Mouse (Mus musculus) kidney, embryonic 16.5 days (tissue): Measurements from ENCODE around the gene Cops4. TPM values are rescaled to one million over a fixed set of nuclear protein-coding genes. Genes with fewer than 3 reads are reported as not detected.
A peak's percentile ranks its signal among the peaks of the same experiment; 100 is the strongest.

Source experiments
- ATAC-seq: fragments of 200-750 bp; cut with Nextera tagmentation; 2 replicates; pipeline ENCODE4 v1.8.0; 2017; ENCODE audit warnings: moderate TSS enrichment; ENCODE audit not compliant: low FRiP score, low TSS enrichment
- H3K27ac ChIP-seq: fragments of 300-500 bp; sonication (generic); 2 replicates; pipeline ENCODE4 v1.5.1; 2014; ENCODE audit warnings: low read length
- H3K27me3 ChIP-seq: fragments of 300-500 bp; sonication (generic); 2 replicates; pipeline ENCODE4 v1.6.1; 2014; ENCODE audit warnings: low read length, control low read depth, mixed read lengths; ENCODE audit not compliant: insufficient read depth
- H3K36me3 ChIP-seq: fragments of 300-500 bp; sonication (generic); 2 replicates; pipeline ENCODE4 v1.6.1; 2014; ENCODE audit warnings: low read length, control low read depth, mixed read lengths; ENCODE audit not compliant: insufficient read depth
- H3K4me1 ChIP-seq: fragments of 300-500 bp; sonication (generic); 2 replicates; pipeline ENCODE4 v1.6.1; 2014; ENCODE audit warnings: low read length, control low read depth, mixed read lengths; ENCODE audit not compliant: insufficient read depth
- H3K4me2 ChIP-seq: fragments of 300-500 bp; sonication (generic); replicated peaks from 2 replicates; pipeline ENCODE4 v1.6.1; 2014; ENCODE audit warnings: low read depth, low read length
- H3K4me3 ChIP-seq: fragments of 300-500 bp; sonication (generic); 2 replicates; pipeline ENCODE4 v1.5.1; 2014; ENCODE audit warnings: mild to moderate bottlenecking, low read length
- H3K9ac ChIP-seq: fragments of 300-500 bp; sonication (generic); replicated peaks from 2 replicates; pipeline ENCODE4 v1.6.1; 2014; ENCODE audit warnings: low read length
- H3K9me3 ChIP-seq: fragments of 300-500 bp; sonication (generic); 2 replicates; pipeline ENCODE4 v1.6.1; 2016; ENCODE audit warnings: low read length, control low read depth
- WGBS: fragments of 180-500 bp; shearing (Covaris S2); extraction: QIAGEN DNeasy Blood & Tissue Kit; methylation state at CpG from one replicate; pipeline ENCODE4 v1.1.7; 2014; 5-methylcytosine and 5-hydroxymethylcytosine counted together
- polyA plus RNA-seq: library from polyadenylated mRNA; unstranded; fragments of >200 nt; fragmentation: Nextera tagmentation; extraction: Ambion mirVana; gene quantifications from 2 replicates; pipeline ENCODE4 v1.2.1, GENCODE M21; 2015

The Cops4 gene
- polyA plus RNA-seq, 1 experiment from 2014 or later: 193 TPM

GRCm38 (mm10) chr5:100557019-100557418 is 38.9 kb downstream of the Cops4 start:
- 64% methylated on average over 14 of the region's 14 CpGs for WGBS

GRCm38 (mm10) chr5:100557537-100557936 is 39.4 kb downstream of the Cops4 start:
- H3K4me2 ChIP-seq: no peak overlapping the region
- H3K27me3 ChIP-seq: no peaks in the 10 kb centered on the region
- H3K9ac ChIP-seq: no peak overlapping the region
- 32% methylated on average over 9 of the region's 9 CpGs for WGBS
- peak overlapping the region; percentile 27; the same call in 1 of the 2 replicates for H3K27ac ChIP-seq
- peaks cover 12% of the 10 kb centered on the region; the same call in 1 of the 2 replicates for H3K4me1 ChIP-seq
- H3K9me3 ChIP-seq: no peaks in the 10 kb centered on the region
- 0 out of 2 replicates have a peak, but pooled peaks cover 2% of the 10 kb centered on the region for H3K36me3 ChIP-seq
- ATAC-seq: 0 out of 2 replicates have a peak, but pooled peaks have one; percentile 39
- H3K4me3 ChIP-seq: no peak overlapping the region

More at GRCm38 (mm10) chr5:100557019-100557418, 38.9 kb downstream of the Cops4 start:
- Histone ChIP-seq H3K4me3 (no peak overlapping the region), H3K4me2 (no peak overlapping the region), H3K9ac (no peak overlapping the region), H3K36me3 (0 out of 2 replicates have a peak, but pooled peaks cover 2% of the 10 kb centered on the region), H3K27me3 (no peaks in the 10 kb centered on the region), H3K27ac (peak overlapping the region; percentile 27; the same call in 1 of the 2 replicates), H3K9me3 (no peaks in the 10 kb centered on the region), H3K4me1 (peaks cover 10% of the 10 kb centered on the region; the same call in 1 of the 2 replicates)
- ATAC-seq: no peak

GRCm38 (mm10) chr5:100558783-100559182 is 40.7 kb downstream of the Cops4 start:
- H3K9ac ChIP-seq: no peak overlapping the region
- 0 out of 2 replicates have a peak, but pooled peaks cover 2% of the 10 kb centered on the region for H3K36me3 ChIP-seq
- H3K4me2 ChIP-seq: no peak overlapping the region
- H3K9me3 ChIP-seq: no peaks in the 10 kb centered on the region
- H3K27me3 ChIP-seq: no peaks in the 10 kb centered on the region
- H3K4me3 ChIP-seq: no peak overlapping the region
- no peak for ATAC-seq
- no peak overlapping the region for H3K27ac ChIP-seq
- WGBS: 71% methylated on average over 3 of the region's 3 CpGs
- peaks cover 16% of the 10 kb centered on the region; the same call in 1 of the 2 replicates for H3K4me1 ChIP-seq

GRCm38 (mm10) chr5:100559357-100559756 is 41.2 kb downstream of the Cops4 start:
- Histone ChIP-seq H3K9me3 (no peaks in the 10 kb centered on the region), H3K4me3 (no peak overlapping the region), H3K9ac (no peak overlapping the region), H3K4me1 (peaks cover 17% of the 10 kb centered on the region; the same call in 1 of the 2 replicates), H3K4me2 (no peak overlapping the region), H3K36me3 (0 out of 2 replicates have a peak, but pooled peaks cover 2% of the 10 kb centered on the region), H3K27ac (no peak overlapping the region), H3K27me3 (no peaks in the 10 kb centered on the region)
- WGBS: 97% methylated on average over 7 of the region's 7 CpGs
- ATAC-seq: no peak

- Histone ChIP-seq H3K36me3 (no peaks in the 10 kb centered on the region), H3K27me3 (no peaks in the 10 kb centered on the region), H3K9ac (no peak overlapping the region; the same call in 1 of the 2 replicates), H3K9me3 (no peaks in the 10 kb centered on the region), H3K4me1 (peaks cover 26% of the 10 kb centered on the region), H3K27ac (peak overlapping the region; percentile 71), H3K4me3 (no peak overlapping the region; the same call in 1 of the 2 replicates), H3K4me2 (peak overlapping the region; percentile 9; the same call in 1 of the 2 replicates)
- WGBS: 59% methylated on average over 9 of the region's 9 CpGs
- peak; percentile 64; the same call in 1 of the 2 replicates for ATAC-seq
Measured at GRCm38 (mm10) chr5:100562702-100563101, 44.6 kb downstream of the Cops4 start.

GRCm38 (mm10) chr5:100566798-100567197 is 48.7 kb downstream of the Cops4 start:
- WGBS: 59% methylated on average over 2 of the region's 2 CpGs
- ATAC-seq: peak; percentile 5; the same call in 1 of the 2 replicates
- H3K27me3 ChIP-seq: no peaks in the 10 kb centered on the region
- peaks cover 49% of the 10 kb centered on the region for H3K4me1 ChIP-seq
- no peaks in the 10 kb centered on the region for H3K36me3 ChIP-seq
- no peaks in the 10 kb centered on the region for H3K9me3 ChIP-seq
- H3K27ac ChIP-seq: peak overlapping the region; percentile 86
- H3K4me3 ChIP-seq: no peak overlapping the region
- peak overlapping the region; percentile 34 for H3K4me2 ChIP-seq
- H3K9ac ChIP-seq: no peak overlapping the region

- peak overlapping the region; percentile 43; the same call in 1 of the 2 replicates for H3K9ac ChIP-seq
- peak overlapping the region; percentile 86 for H3K27ac ChIP-seq
- 0 out of 2 replicates have a peak overlapping the region, but pooled peaks have one; percentile 11 for H3K4me3 ChIP-seq
- ATAC-seq: peak; percentile 72
- no peaks in the 10 kb centered on the region for H3K9me3 ChIP-seq
- no peaks in the 10 kb centered on the region for H3K36me3 ChIP-seq
- H3K27me3 ChIP-seq: no peaks in the 10 kb centered on the region
- peaks cover 49% of the 10 kb centered on the region for H3K4me1 ChIP-seq
- 32% methylated on average over 13 of the region's 13 CpGs for WGBS
- peak overlapping the region; percentile 34 for H3K4me2 ChIP-seq
Measured at GRCm38 (mm10) chr5:100567258-100568032, 49.3 kb downstream of the Cops4 start.

- Histone ChIP-seq H3K36me3 (no peaks in the 10 kb centered on the region), H3K4me3 (no peak overlapping the region), H3K27me3 (no peaks in the 10 kb centered on the region), H3K4me1 (peaks cover 45% of the 10 kb centered on the region), H3K9me3 (no peaks in the 10 kb centered on the region), H3K27ac (peak overlapping the region; percentile 86), H3K9ac (no peak overlapping the region), H3K4me2 (peak overlapping the region; percentile 34; the same call in 1 of the 2 replicates)
- 40% methylated on average over 8 of the region's 8 CpGs for WGBS
- ATAC-seq: no peak
Measured at GRCm38 (mm10) chr5:100568177-100568576, 50.1 kb downstream of the Cops4 start.

GRCm38 (mm10) chr5:100568802-100569201 is 50.7 kb downstream of the Cops4 start:
- peaks cover 43% of the 10 kb centered on the region for H3K4me1 ChIP-seq
- H3K9me3 ChIP-seq: no peaks in the 10 kb centered on the region
- peak overlapping the region; percentile 86 for H3K27ac ChIP-seq
- H3K4me2 ChIP-seq: no peak overlapping the region
- no peak for ATAC-seq
- no peak overlapping the region for H3K4me3 ChIP-seq
- no peaks in the 10 kb centered on the region for H3K36me3 ChIP-seq
- 90% methylated on average over 3 of the region's 3 CpGs for WGBS
- no peaks in the 10 kb centered on the region for H3K27me3 ChIP-seq
- no peak overlapping the region for H3K9ac ChIP-seq
